Mouse (Mus musculus): ENCODE data around the gene Epha2. TPM values are rescaled to one million over a fixed set of nuclear protein-coding genes. Genes with fewer than 3 reads are reported as not detected.
A peak's percentile ranks its signal among the peaks of the same experiment; 100 is the strongest.

Gene Epha2
- polyA plus RNA-seq, 1 experiment, result 46.8 TPM

GRCm38 (mm10) chr4:141343515-141343914 is 42.5 kb downstream of the Epha2 start:
- H3K36me3 ChIP-seq (ENCODE audit: control insufficient read depth, insufficient read depth), result no peaks in the 10 kb centered on the region
- no peak overlapping the region for H3K4me3 ChIP-seq
- no peak overlapping the region for H3ac ChIP-seq (ENCODE audit: control insufficient read depth, insufficient read length)
- TF ChIP-seq TCF3 (IDR thresholded peaks at IDR 0.05; ENCODE audit: insufficient read length, low read depth) (no peak), POLR2AphosphoS2 (IDR thresholded peaks at IDR 0.05; ENCODE audit: insufficient read length, low read depth) (no peak), USF1 (IDR thresholded peaks at IDR 0.05; ENCODE audit: low read depth) (no peak), MYOD1 (IDR thresholded peaks at IDR 0.05; ENCODE audit: control insufficient read depth in 1 of 3, insufficient read length in 2 of 3, low read depth in 2 of 3) (no peak), MAX (IDR thresholded peaks at IDR 0.05; ENCODE audit: low read depth) (no peak), SRF (IDR thresholded peaks at IDR 0.05; ENCODE audit: control insufficient read depth, insufficient read length, low read depth) (no peak)
- H3K79me2 ChIP-seq (ENCODE audit: control insufficient read depth, insufficient read depth), result no peaks in the 10 kb centered on the region
- H3K4me2 ChIP-seq (ENCODE audit: low read depth), result no peak overlapping the region
- no peaks in the 10 kb centered on the region for H3K27me3 ChIP-seq (ENCODE audit: control insufficient read depth, insufficient read depth, insufficient read length)

DNA sequence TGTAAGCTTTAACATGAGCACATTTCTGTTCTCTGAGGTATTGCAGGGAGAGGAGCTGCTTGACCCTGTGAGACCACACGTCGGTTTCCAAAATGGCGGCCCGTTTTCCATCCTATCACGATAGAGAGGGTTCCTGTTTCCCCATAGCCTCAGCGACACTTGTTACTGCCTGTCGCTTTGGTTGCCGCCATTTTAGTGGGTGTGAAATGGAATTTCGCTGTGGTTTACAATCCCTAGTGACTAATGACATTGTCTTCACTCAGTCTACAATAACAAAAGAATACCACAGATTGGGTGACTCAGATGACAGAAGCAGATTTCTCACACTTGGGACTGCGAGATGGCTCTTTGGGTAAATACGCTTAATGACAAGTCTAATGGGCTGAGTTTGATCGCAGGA is 44.2 kb downstream of the Epha2 start:
- H3ac ChIP-seq (ENCODE audit: control insufficient read depth, insufficient read length), result no peak overlapping the region

GRCm38 (mm10) chr4:141347365-141347797 is 46.3 kb downstream of the Epha2 start:
- no peak overlapping the region for H3K4me2 ChIP-seq (ENCODE audit: low read depth)
- H3K27me3 ChIP-seq (ENCODE audit: control insufficient read depth, insufficient read depth, insufficient read length), result no peaks in the 10 kb centered on the region
- H3K36me3 ChIP-seq (ENCODE audit: control insufficient read depth, insufficient read depth), result no peaks in the 10 kb centered on the region
- no peak overlapping the region for H3K4me3 ChIP-seq
- no peaks in the 10 kb centered on the region for H3K79me2 ChIP-seq (ENCODE audit: control insufficient read depth, insufficient read depth)
- no peak for TF ChIP-seq POLR2A (IDR thresholded peaks at IDR 0.05; ENCODE audit: insufficient read length, low read depth)
- no peak for TF ChIP-seq MAX (IDR thresholded peaks at IDR 0.05; ENCODE audit: low read depth)
- TF ChIP-seq SRF (IDR thresholded peaks at IDR 0.05; ENCODE audit: control insufficient read depth, insufficient read length, low read depth), result no peak
- no peak for TF ChIP-seq TCF3 (IDR thresholded peaks at IDR 0.05; ENCODE audit: insufficient read length, low read depth)
- no peak for TF ChIP-seq TCF12 (IDR thresholded peaks at IDR 0.05; ENCODE audit: insufficient read depth, poor library complexity, severe bottlenecking)
- TF ChIP-seq MYOD1 (IDR thresholded peaks at IDR 0.05; ENCODE audit: control insufficient read depth in 1 of 3, insufficient read length in 2 of 3, low read depth in 2 of 3), result no peak
- no peak for TF ChIP-seq E2F4 (IDR thresholded peaks at IDR 0.05; ENCODE audit: insufficient read depth)
- TF ChIP-seq REST (IDR thresholded peaks at IDR 0.05; ENCODE audit: insufficient read depth, insufficient read length), result no peak
- TF ChIP-seq CEBPB (IDR thresholded peaks at IDR 0.05; ENCODE audit: insufficient read depth, poor library complexity, severe bottlenecking), result no peak
- TF ChIP-seq USF1 (IDR thresholded peaks at IDR 0.05; ENCODE audit: low read depth), result no peak
- TF ChIP-seq POLR2AphosphoS2 (IDR thresholded peaks at IDR 0.05; ENCODE audit: insufficient read length, low read depth), result no peak
- no peak for TF ChIP-seq MYOG (IDR thresholded peaks at IDR 0.05; ENCODE audit: control insufficient read depth in 1 of 3, insufficient read depth in 1 of 3, insufficient read length in 2 of 3, low read depth in 2 of 3)
- no peak overlapping the region for H3ac ChIP-seq (ENCODE audit: control insufficient read depth, insufficient read length)

More for the DNA sequence above, 44.2 kb downstream of the Epha2 start:
- TF ChIP-seq POLR2AphosphoS2 (IDR thresholded peaks at IDR 0.05; ENCODE audit: insufficient read length, low read depth) (no peak), MYOD1 (IDR thresholded peaks at IDR 0.05; ENCODE audit: control insufficient read depth in 1 of 3, insufficient read length in 2 of 3, low read depth in 2 of 3) (peak in 2 of 3 experiments; percentile 25 to 73)
- Histone ChIP-seq H3K4me2 (ENCODE audit: low read depth) (peak overlapping the region; percentile 53), H3K4me3 (no peak overlapping the region), H3K79me2 (ENCODE audit: control insufficient read depth, insufficient read depth) (no peaks in the 10 kb centered on the region), H3K36me3 (ENCODE audit: control insufficient read depth, insufficient read depth) (no peaks in the 10 kb centered on the region), H3K27me3 (ENCODE audit: control insufficient read depth, insufficient read depth, insufficient read length) (no peaks in the 10 kb centered on the region)

- H3K27me3 ChIP-seq (ENCODE audit: control insufficient read depth, insufficient read depth, insufficient read length), result no peaks in the 10 kb centered on the region
- H3K36me3 ChIP-seq (ENCODE audit: control insufficient read depth, insufficient read depth), result no peaks in the 10 kb centered on the region
- H3K4me3 ChIP-seq, result no peak overlapping the region
- H3K4me2 ChIP-seq (ENCODE audit: low read depth), result no peak overlapping the region
- TF ChIP-seq SRF (IDR thresholded peaks at IDR 0.05; ENCODE audit: control insufficient read depth, insufficient read length, low read depth) (no peak), MYOD1 (IDR thresholded peaks at IDR 0.05; ENCODE audit: control insufficient read depth in 1 of 3, insufficient read length in 2 of 3, low read depth in 2 of 3) (no peak), POLR2AphosphoS2 (IDR thresholded peaks at IDR 0.05; ENCODE audit: insufficient read length, low read depth) (no peak), MAX (IDR thresholded peaks at IDR 0.05; ENCODE audit: low read depth) (no peak), E2F4 (IDR thresholded peaks at IDR 0.05; ENCODE audit: insufficient read depth) (no peak), USF1 (IDR thresholded peaks at IDR 0.05; ENCODE audit: low read depth) (no peak), MYOG (IDR thresholded peaks at IDR 0.05; ENCODE audit: control insufficient read depth in 1 of 3, insufficient read depth in 1 of 3, insufficient read length in 2 of 3, low read depth in 2 of 3) (no peak), REST (IDR thresholded peaks at IDR 0.05; ENCODE audit: insufficient read depth, insufficient read length) (no peak), POLR2A (IDR thresholded peaks at IDR 0.05; ENCODE audit: insufficient read length, low read depth) (no peak)
- no peak overlapping the region for H3ac ChIP-seq (ENCODE audit: control insufficient read depth, insufficient read length)
- no peaks in the 10 kb centered on the region for H3K79me2 ChIP-seq (ENCODE audit: control insufficient read depth, insufficient read depth)
Measured at GRCm38 (mm10) chr4:141348616-141349015, 47.6 kb downstream of the Epha2 start.

- H3K4me2 ChIP-seq (ENCODE audit: low read depth), result no peak overlapping the region
- TF ChIP-seq REST (IDR thresholded peaks at IDR 0.05; ENCODE audit: insufficient read depth, insufficient read length) (no peak), CEBPB (IDR thresholded peaks at IDR 0.05; ENCODE audit: insufficient read depth, poor library complexity, severe bottlenecking) (no peak), MYOD1 (IDR thresholded peaks at IDR 0.05; ENCODE audit: control insufficient read depth in 1 of 3, insufficient read length in 2 of 3, low read depth in 2 of 3) (no peak), POLR2AphosphoS2 (IDR thresholded peaks at IDR 0.05; ENCODE audit: insufficient read length, low read depth) (no peak)
Measured at GRCm38 (mm10) chr4:141350015-141350414, 49.0 kb downstream of the Epha2 start.

More at GRCm38 (mm10) chr4:141350015-141350414, 49.0 kb downstream of the Epha2 start:
- H3K79me2 ChIP-seq (ENCODE audit: control insufficient read depth, insufficient read depth), result no peaks in the 10 kb centered on the region
- H3K27me3 ChIP-seq (ENCODE audit: control insufficient read depth, insufficient read depth, insufficient read length), result no peaks in the 10 kb centered on the region
- H3K36me3 ChIP-seq (ENCODE audit: control insufficient read depth, insufficient read depth), result no peaks in the 10 kb centered on the region
- H3ac ChIP-seq (ENCODE audit: control insufficient read depth, insufficient read length), result no peak overlapping the region
- no peak overlapping the region for H3K4me3 ChIP-seq
